Mouse (Mus musculus) neural tube, embryonic 13.5 days (tissue): ENCODE data around the gene D10Wsu102e. TPM values are rescaled to one million over a fixed set of nuclear protein-coding genes. Genes with fewer than 3 reads are reported as not detected.

Experiments used
- ATAC-seq: fragments of 200-750 bp; cut with Nextera tagmentation; 2 replicates; pipeline ENCODE4 v1.8.0; 2017; ENCODE audit warnings: low read depth, mild to moderate bottlenecking, moderate TSS enrichment, moderate library complexity
- H3K27ac ChIP-seq: fragments of 300-500 bp; sonication (generic); replicated peaks from 2 replicates; pipeline ENCODE4 v1.5.1; 2015; ENCODE audit warnings: moderate library complexity, mild to moderate bottlenecking, inconsistent platforms
- H3K27me3 ChIP-seq: fragments of 300-500 bp; sonication (generic); 2 replicates; pipeline ENCODE4 v1.6.1; 2015; ENCODE audit warnings: mild to moderate bottlenecking, inconsistent platforms
- H3K36me3 ChIP-seq: fragments of 300-500 bp; sonication (generic); 2 replicates; pipeline ENCODE4 v1.6.1; 2015; ENCODE audit warnings: mild to moderate bottlenecking, inconsistent platforms
- H3K4me1 ChIP-seq: fragments of 300-500 bp; sonication (generic); replicated peaks from 2 replicates; pipeline ENCODE4 v1.6.1; 2015; ENCODE audit warnings: inconsistent platforms
- H3K4me2 ChIP-seq: fragments of 300-500 bp; sonication (generic); 2 replicates; pipeline ENCODE4 v1.6.1; 2015; ENCODE audit warnings: inconsistent platforms, mild to moderate bottlenecking, moderate library complexity
- H3K4me3 ChIP-seq: fragments of 300-500 bp; sonication (generic); 2 replicates; pipeline ENCODE4 v1.5.1; 2015; ENCODE audit warnings: mild to moderate bottlenecking, inconsistent platforms
- H3K9ac ChIP-seq: fragments of 300-500 bp; sonication (generic); 2 replicates; pipeline ENCODE4 v1.6.1; 2015; ENCODE audit warnings: moderate library complexity, mild to moderate bottlenecking, inconsistent platforms
- H3K9me3 ChIP-seq: fragments of 300-500 bp; sonication (generic); 2 replicates; pipeline ENCODE4 v1.6.1; 2016; ENCODE audit warnings: inconsistent platforms
- WGBS: fragments of 180-500 bp; shearing (Covaris S2); methylation state at CpG from one replicate; pipeline ENCODE4 v1.1.7; 2015; 5-methylcytosine and 5-hydroxymethylcytosine counted together
- polyA plus RNA-seq: library from polyadenylated mRNA; unstranded; fragments of >200 nt; fragmentation: Nextera tagmentation; extraction: Ambion mirVana; gene quantifications from 2 replicates; pipeline ENCODE4 v1.2.1, GENCODE M21; 2015

D10Wsu102e gene
- polyA plus RNA-seq, 1 experiment from 2014 or later = 0.82 TPM

GRCm38 (mm10) chr10:83533258-83533909 is 173.4 kb downstream of the D10Wsu102e start:
- peaks cover 16% of the 10 kb centered on the region for H3K4me1 ChIP-seq
- peak; percentile 80 for ATAC-seq
- 2% methylated on average over 27 of the region's 27 CpGs for WGBS
- H3K9me3 ChIP-seq = no peaks in the 10 kb centered on the region
- H3K4me3 ChIP-seq = peak overlapping the region; percentile 60
- H3K36me3 ChIP-seq = 0 out of 2 replicates have a peak, but pooled peaks cover 5% of the 10 kb centered on the region
- peak overlapping the region; percentile 69 for H3K4me2 ChIP-seq
- peak overlapping the region; percentile 84 for H3K9ac ChIP-seq
- H3K27ac ChIP-seq = peak overlapping the region; percentile 87
- H3K27me3 ChIP-seq = no peaks in the 10 kb centered on the region; the same call in 1 of the 2 replicates

DNA sequence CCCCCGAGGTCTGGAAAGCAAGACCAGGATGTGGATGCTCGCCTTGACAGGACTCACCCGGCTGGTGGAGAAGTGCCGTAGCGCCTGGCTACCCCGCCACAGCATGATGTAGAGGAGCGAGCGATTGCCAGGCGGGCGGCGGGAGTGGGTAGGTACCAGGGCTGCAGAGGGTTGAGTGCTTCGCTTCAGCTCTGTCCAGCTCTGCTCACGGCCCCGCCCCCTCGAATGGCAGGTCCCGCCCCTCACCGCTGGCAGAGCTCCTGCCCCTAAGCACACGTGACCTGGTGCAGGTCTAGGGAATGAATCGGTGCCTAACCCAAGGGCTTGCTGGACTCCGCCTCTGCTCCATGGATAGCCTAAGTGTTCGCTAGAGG is 173.9 kb downstream of the D10Wsu102e start, which contains the start of gene Aldh1l2:
Aldh1l2 (minus strand) TSS at position 231 of the 374 bp plus-strand sequence.
- Histone ChIP-seq H3K36me3 (0 out of 2 replicates have a peak, but pooled peaks cover 5% of the 10 kb centered on the region), H3K4me2 (peak within 1 kb of the TSS; percentile 69), H3K27ac (peak within 1 kb of the TSS; percentile 87), H3K4me1 (peaks cover 16% of the 10 kb centered on the region), H3K4me3 (peak within 1 kb of the TSS; percentile 60), H3K9ac (peak within 1 kb of the TSS; percentile 84), H3K27me3 (no peaks in the 10 kb centered on the region; the same call in 1 of the 2 replicates), H3K9me3 (no peaks in the 10 kb centered on the region)
- peak; percentile 98 for ATAC-seq
- under 1% methylated on average over 21 of the region's 21 CpGs for WGBS

GRCm38 (mm10) chr10:83536436-83536835 is 176.4 kb downstream of the D10Wsu102e start:
- 14% methylated on average over 1 of the region's 1 CpGs for WGBS
- H3K4me3 ChIP-seq = no peak overlapping the region
- H3K9ac ChIP-seq = no peak overlapping the region
- no peaks in the 10 kb centered on the region for H3K9me3 ChIP-seq
- no peak overlapping the region for H3K4me2 ChIP-seq
- no peaks in the 10 kb centered on the region; the same call in 1 of the 2 replicates for H3K27me3 ChIP-seq
- no peaks in the 10 kb centered on the region for H3K36me3 ChIP-seq
- no peak overlapping the region for H3K27ac ChIP-seq
- H3K4me1 ChIP-seq = peaks cover 23% of the 10 kb centered on the region
- no peak for ATAC-seq

Other genes with a start within 250 kb of the D10Wsu102e start
- gene Slc41a2, start 22.3 kb upstream of the D10Wsu102e start, polyA plus RNA-seq = 4.8 and 5.3 TPM in 2 replicates
- gene Aldh1l2, start 173.9 kb downstream of the D10Wsu102e start, polyA plus RNA-seq = 14.6 and 15.1 TPM in 2 replicates
- gene Washc4, start 183.5 kb downstream of the D10Wsu102e start, polyA plus RNA-seq = 36.6 and 40.3 TPM in 2 replicates